Mouse (Mus musculus) kidney, adult 11 months (tissue): ENCODE measurements around the gene Gli1.

Source experiments
- DNase-seq: peaks from one replicate; pipeline ENCODE4 v3.0.0; 2022

Gli1 gene

GRCm38 (mm10) chr10:127346173-127346572, 4.4 kb upstream of the Gli1 start:
- DNase-seq = no peak

GRCm38 (mm10) chr10:127343029-127343428, 1.3 kb upstream of the Gli1 start:
- no peak for DNase-seq

GRCm38 (mm10) chr10:127341360-127341690, 449 bp downstream of the Gli1 start:
- no peak for DNase-seq

- no peak for DNase-seq
Observed at GRCm38 (mm10) chr10:127340577-127341359, 1.0 kb downstream of the Gli1 start.

- no peak for DNase-seq
Observed at GRCm38 (mm10) chr10:127339683-127340576, 1.8 kb downstream of the Gli1 start.

GRCm38 (mm10) chr10:127338930-127339682, 2.7 kb downstream of the Gli1 start:
- peak; percentile 83 for DNase-seq

- no peak for DNase-seq
Observed at GRCm38 (mm10) chr10:127337536-127338099, 4.2 kb downstream of the Gli1 start.

GRCm38 (mm10) chr10:127336952-127337351, 4.8 kb downstream of the Gli1 start:
- no peak for DNase-seq

GRCm38 (mm10) chr10:127335271-127335670, 6.5 kb downstream of the Gli1 start:
- DNase-seq = no peak

GRCm38 (mm10) chr10:127333152-127333551, 8.6 kb downstream of the Gli1 start:
- DNase-seq = no peak

GRCm38 (mm10) chr10:127332211-127332874, 9.4 kb downstream of the Gli1 start:
- no peak for DNase-seq

GRCm38 (mm10) chr10:127330212-127330611, 11.6 kb downstream of the Gli1 start:
- no peak for DNase-seq

GRCm38 (mm10) chr10:127327461-127328145, 14.2 kb downstream of the Gli1 start:
- DNase-seq = no peak

GRCm38 (mm10) chr10:127326828-127327227, 14.9 kb downstream of the Gli1 start:
- no peak for DNase-seq

- DNase-seq = no peak
Observed at GRCm38 (mm10) chr10:127326017-127326801, 15.6 kb downstream of the Gli1 start.

GRCm38 (mm10) chr10:127325454-127326016, 16.2 kb downstream of the Gli1 start:
- no peak for DNase-seq

- DNase-seq = peak; percentile 53
Observed at GRCm38 (mm10) chr10:127324495-127324894, 17.3 kb downstream of the Gli1 start.

- DNase-seq = no peak
Observed at GRCm38 (mm10) chr10:127323131-127323855, 18.5 kb downstream of the Gli1 start.

- DNase-seq = no peak
Observed at GRCm38 (mm10) chr10:127322669-127323068, 19.1 kb downstream of the Gli1 start.

GRCm38 (mm10) chr10:127322178-127322577, 19.6 kb downstream of the Gli1 start:
- DNase-seq = no peak
